Mouse (Mus musculus): ENCODE data around the gene Syngap1. TPM values are rescaled to one million over a fixed set of nuclear protein-coding genes. Genes with fewer than 3 reads are reported as not detected.
A peak's percentile ranks its signal among the peaks of the same experiment; 100 is the strongest.
"Not testable (repeated sequence)": the region's sequence is repeated elsewhere in the genome, so short reads cannot be mapped to it uniquely, and the experiment has no call there.

The Syngap1 gene
- total RNA-seq, 4 experiments from 2014 or later: 3.6 to 5.2 (median 4.7) TPM

- no peak for DNase-seq (ENCODE audit: low spot score)
Measured at GRCm38 (mm10) chr17:26956309-26956708, 15.3 kb downstream of the Syngap1 start.

GRCm38 (mm10) chr17:26956895-26957294 lies 15.8 kb downstream of the Syngap1 start:
- no peak for DNase-seq (ENCODE audit: low spot score)

- DNase-seq (ENCODE audit: low spot score): no peak
Measured at GRCm38 (mm10) chr17:26957872-26958271, 16.8 kb downstream of the Syngap1 start.

GRCm38 (mm10) chr17:26958880-26959279 lies 17.8 kb downstream of the Syngap1 start:
- DNase-seq (ENCODE audit: low spot score): no peak

GRCm38 (mm10) chr17:26959815-26960214 lies 18.8 kb downstream of the Syngap1 start:
- DNase-seq (ENCODE audit: low spot score): no peak

GRCm38 (mm10) chr17:26961572-26962240 lies 20.7 kb downstream of the Syngap1 start:
- no peak for DNase-seq (ENCODE audit: low spot score)

- DNase-seq (ENCODE audit: low spot score): no peak
Measured at GRCm38 (mm10) chr17:26966993-26967392, 25.9 kb downstream of the Syngap1 start.

GRCm38 (mm10) chr17:26967477-26967876 lies 26.4 kb downstream of the Syngap1 start:
- DNase-seq (ENCODE audit: low spot score): no peak

GRCm38 (mm10) chr17:26968200-26968611 lies 27.2 kb downstream of the Syngap1 start:
- no peak for DNase-seq (ENCODE audit: low spot score)

- no peak for DNase-seq (ENCODE audit: low spot score)
Measured at GRCm38 (mm10) chr17:26969257-26969656, 28.2 kb downstream of the Syngap1 start.

GRCm38 (mm10) chr17:26970221-26970620 lies 29.2 kb downstream of the Syngap1 start:
- DNase-seq (ENCODE audit: low spot score): no peak

- no peak for DNase-seq (ENCODE audit: low spot score)
Measured at GRCm38 (mm10) chr17:26971247-26971905, 30.3 kb downstream of the Syngap1 start.

- no peak for DNase-seq (ENCODE audit: low spot score)
Measured at GRCm38 (mm10) chr17:26972107-26972506, 31.1 kb downstream of the Syngap1 start.

GRCm38 (mm10) chr17:26972703-26973574 lies 31.9 kb downstream of the Syngap1 start, which contains the start of gene Zbtb9:
Gene Zbtb9, plus strand, starts transcription at chr17:26973167.
- peak; percentile 93 for DNase-seq (ENCODE audit: low spot score)

GRCm38 (mm10) chr17:26974547-26974946 lies 33.5 kb downstream of the Syngap1 start:
- no peak for DNase-seq (ENCODE audit: low spot score)

GRCm38 (mm10) chr17:26975415-26975814 lies 34.4 kb downstream of the Syngap1 start:
- no peak for DNase-seq (ENCODE audit: low spot score)

- DNase-seq (ENCODE audit: low spot score): not testable (repeated sequence)
Measured at GRCm38 (mm10) chr17:26977354-26977753, 36.3 kb downstream of the Syngap1 start.

GRCm38 (mm10) chr17:26979426-26979825 lies 38.4 kb downstream of the Syngap1 start:
- no peak for DNase-seq (ENCODE audit: low spot score)

- DNase-seq (ENCODE audit: low spot score): no peak
Measured at GRCm38 (mm10) chr17:26981050-26981449, 40.0 kb downstream of the Syngap1 start.

- peak; percentile 45 for DNase-seq (ENCODE audit: low spot score)
Measured at GRCm38 (mm10) chr17:26983382-26983781, 42.3 kb downstream of the Syngap1 start.

- no peak for DNase-seq (ENCODE audit: low spot score)
Measured at GRCm38 (mm10) chr17:26985503-26986179, 44.6 kb downstream of the Syngap1 start.

- DNase-seq (ENCODE audit: low spot score): no peak
Measured at GRCm38 (mm10) chr17:26990521-26990920, 49.5 kb downstream of the Syngap1 start.

Data from heart, adult 8-10 months (tissue).